Mouse (Mus musculus): Measurements from ENCODE around the gene Gm28042.

- TF ChIP-seq CTCF (IDR thresholded peaks at IDR 0.05; ENCODE audit: borderline replicate concordance, control insufficient read depth, extremely low read depth, insufficient read depth, low read length, poor library complexity): no peak
- no peak for TF ChIP-seq POLR2A (IDR thresholded peaks at IDR 0.05; ENCODE audit: control insufficient read depth, extremely low read depth, insufficient read depth, low read length, poor library complexity)
Measured at GRCm38 (mm10) chr2:120044676-120045075, 17.4 kb downstream of the Gm28042 start.
